Mouse (Mus musculus) lung, postnatal 36 days (tissue): ENCODE measurements around the gene Lmntd2.
A peak's percentile ranks its signal among the peaks of the same experiment; 100 is the strongest.

Experiments used
- DNase-seq: peaks from one replicate; pipeline ENCODE4 v3.0.0; 2022; ENCODE audit warnings: mixed read lengths

Gene Lmntd2

DNA sequence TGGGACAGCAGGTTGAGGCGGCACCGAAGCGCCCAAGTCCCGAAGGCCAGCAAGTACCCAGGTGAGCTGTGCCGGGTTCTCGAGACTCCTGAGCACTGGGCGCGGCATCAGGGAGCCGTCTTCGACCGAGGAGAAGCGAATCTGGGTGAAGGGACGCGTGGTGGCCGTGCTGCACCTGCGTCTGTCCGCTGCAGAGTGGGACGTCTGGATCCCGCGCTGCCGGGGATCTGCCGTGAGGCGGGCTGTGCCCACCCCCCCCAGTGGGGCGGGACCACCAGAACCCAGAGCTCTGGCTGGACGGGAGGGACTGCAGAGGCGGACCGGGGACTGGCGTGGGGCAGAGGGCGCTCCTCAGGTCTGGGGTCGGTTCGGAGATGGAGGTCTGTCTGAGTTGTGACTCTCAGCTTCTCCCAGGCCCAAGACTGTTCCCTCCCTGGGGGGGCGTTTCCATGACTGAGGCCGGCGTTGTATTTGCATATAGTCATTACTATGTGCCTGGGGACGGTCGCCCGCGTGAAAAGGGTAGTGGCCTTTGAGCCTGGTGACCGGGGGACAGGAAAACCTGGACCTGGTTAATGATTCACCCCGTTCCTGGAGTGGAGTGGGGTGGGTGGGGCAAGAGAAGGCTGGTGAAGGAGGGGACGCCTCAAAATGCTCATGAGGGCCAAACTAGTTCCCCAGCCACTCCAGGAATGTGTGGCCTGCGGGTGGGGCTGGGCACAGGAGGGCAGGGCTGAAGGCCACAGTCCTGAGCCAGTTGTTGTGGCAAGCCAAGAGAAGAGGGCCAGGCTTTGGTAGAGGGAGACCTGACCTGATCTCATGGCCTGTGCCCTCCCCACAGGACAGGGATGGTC, 2.2 kb upstream of the Lmntd2 start:
- DNase-seq, result peak; percentile 93

DNA sequence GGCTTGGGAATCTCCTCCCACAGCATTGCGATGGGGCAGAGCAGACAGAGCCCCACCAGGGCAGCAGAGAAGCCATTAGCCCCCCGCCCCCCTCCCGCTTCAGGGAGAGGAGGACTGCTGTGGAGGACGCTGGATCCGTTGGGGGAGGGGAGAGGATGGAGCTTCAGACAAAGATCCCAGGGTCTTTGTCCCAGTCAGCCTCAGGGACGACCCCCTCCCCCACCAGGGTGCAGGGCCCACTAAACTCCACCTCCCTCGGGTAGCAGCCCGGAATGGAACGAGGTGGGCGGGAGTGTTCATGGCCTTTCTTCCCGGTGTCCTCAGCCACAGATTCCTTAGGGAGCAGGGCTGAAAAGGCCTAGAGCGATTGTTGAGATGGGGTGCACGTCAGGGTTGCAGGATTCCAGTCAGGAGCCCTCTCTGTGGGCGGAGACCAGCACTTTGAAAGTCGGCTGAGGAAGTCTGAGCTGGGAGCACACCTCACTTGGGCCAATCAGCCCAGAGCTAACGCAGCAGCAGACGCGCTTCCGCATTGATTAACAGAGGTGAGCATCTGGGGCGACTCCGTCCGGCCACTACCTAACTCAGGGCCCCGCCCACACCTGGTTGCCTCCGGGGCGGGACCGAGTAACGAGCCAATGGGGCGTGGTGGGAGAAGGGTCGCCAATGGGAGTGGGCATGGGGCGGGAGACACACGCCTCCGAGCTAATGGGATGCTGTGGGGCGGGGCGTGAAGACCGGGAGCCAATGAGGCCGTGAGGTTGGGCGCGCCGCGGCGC, 1.4 kb upstream of the Lmntd2 start, which contains the start of gene Rassf7:
TSS of gene Rassf7 (plus strand) at position 760 of the 779 bp plus-strand sequence.
- peak; percentile 98 for DNase-seq

DNA sequence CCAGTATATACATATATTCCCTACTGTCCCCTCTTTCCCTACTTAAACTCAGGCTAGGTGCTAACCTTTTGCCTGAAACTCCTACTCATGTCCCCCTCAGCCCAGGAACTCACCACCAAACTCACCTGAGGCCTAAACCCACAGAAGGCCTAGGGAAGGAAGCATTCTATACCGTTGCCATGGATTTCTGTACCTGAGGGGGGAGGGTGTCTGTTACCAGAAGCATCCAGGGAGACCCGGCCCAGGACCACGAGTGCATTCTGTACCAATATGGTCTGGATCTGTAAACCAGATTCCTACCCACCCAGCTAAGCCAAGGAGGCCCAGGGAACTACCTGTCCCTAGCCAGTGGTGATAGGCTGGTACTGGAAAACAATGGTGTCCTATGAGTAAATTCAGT, 430 bp upstream of the Lmntd2 start:
- DNase-seq, result no peak

DNA sequence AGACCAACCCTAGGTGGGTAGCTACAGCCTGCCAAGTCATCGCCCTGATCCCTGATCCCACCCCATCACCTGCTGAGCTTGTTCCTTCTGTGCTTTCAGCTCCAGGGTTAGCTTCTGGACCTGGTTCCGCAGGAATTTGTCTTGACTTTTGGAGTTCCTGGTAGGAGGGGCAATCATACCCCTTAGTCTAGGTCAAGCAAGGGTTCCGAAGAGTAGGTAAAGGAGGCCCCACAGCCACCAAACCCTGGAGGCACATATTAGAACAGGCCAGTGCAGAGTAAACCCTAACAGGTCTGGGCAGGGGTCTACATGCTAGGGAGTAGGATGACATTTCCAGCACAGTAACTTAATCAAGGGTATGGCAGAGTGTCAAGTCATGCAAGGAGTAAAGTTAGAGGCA, 747 bp downstream of the Lmntd2 start:
- no peak for DNase-seq

DNA sequence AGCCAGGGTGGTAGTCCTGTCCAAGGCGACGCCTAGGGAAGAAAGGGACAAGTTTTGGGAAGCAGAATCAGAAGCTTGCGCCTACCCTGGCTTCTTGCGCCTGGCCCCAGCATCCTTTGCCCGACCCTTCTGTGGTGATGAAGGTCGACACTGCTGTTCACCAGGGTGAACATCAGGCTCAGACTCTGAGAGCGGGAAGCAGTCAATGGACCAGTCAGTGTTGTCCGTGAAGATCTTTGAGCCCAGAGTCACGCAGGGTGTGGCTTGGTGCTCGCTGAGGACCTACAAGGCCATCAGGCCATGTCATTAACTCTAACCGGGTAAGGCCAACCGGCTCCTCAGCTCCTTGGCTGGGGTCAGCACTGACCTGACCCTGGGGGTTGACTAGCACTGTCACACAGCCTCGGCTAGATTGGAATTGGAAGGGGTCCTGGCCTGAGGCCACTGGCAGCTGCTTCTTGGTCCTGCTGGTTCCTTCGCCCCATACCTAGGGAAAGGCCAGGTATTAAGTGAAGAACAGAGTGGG, 3.2 kb downstream of the Lmntd2 start:
- DNase-seq, result no peak

DNA sequence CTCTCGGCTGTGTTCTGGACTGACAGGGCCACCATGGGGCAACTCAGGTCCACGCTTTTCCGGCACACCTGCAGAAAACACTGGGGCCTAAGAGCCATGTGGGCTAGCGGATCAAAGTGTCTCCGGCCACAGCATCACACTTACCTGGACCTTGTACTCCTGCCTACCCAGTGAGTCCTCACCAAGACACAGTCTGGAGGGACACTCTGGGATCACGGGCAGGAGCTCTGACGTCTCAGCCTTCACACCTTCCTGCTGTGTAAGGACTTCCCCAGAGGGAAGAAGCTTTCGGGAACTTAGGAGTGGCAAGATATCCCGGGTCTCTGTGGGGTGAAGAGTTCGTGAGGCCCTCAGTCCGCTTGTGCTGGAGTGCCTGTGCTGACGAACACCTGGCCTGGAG, 3.7 kb downstream of the Lmntd2 start:
- DNase-seq, result no peak

DNA sequence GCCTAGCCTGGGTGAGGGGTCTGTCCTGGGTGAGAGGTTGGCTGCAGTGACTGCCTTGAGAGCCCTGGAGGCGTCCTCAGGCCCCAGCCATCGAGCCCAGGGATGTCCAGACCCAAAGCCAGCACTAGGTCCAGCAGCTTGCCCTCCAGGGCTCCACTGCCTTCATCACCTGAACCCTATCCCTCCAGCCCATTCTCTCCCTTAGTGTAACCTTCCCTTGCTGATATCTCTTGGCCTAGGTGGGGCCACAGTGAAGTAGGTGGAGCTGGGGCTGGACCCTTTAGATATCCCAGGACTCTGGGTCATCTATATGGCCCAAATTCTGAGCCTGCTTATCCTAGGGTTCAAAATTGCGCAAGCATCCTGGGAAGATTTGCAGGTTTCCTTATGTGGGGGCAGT, 4.4 kb downstream of the Lmntd2 start:
- DNase-seq, result no peak

DNA sequence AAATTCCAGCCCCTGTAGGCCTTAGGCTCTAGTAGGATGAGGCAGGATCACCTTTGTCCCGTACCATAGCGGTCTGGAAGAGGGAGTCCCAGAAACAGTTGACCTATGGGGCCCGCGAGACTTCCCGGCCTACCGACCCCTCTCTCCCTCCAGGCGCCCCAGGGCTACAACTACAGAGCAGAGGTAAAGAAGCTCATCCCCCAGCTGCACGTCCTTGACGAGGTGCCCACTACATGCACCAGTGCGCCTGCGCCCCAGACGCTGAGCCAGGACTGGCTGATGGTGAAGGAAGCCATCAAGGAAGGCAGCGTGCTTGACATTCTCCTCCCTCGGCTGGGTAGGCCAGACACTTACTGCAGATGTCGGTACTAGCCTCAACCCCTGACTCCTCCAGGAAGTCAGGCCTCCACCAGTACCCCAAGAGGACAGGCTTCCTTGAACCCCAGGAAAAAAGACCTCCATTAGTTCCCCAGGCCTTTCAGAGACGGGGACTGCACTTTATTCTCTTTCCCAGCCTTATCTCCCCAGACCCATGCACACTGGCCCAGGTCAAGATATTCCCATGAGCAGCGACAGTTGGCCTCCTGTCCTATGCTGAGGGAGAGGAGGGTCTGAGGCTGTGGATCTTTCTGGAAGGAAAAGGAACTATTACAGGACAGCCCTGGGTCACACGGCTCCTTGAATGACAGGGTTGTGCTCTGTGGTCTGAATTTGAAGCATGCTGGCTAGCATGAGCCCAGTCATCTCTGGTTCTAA, 7.5 kb downstream of the Lmntd2 start:
- no peak for DNase-seq

DNA sequence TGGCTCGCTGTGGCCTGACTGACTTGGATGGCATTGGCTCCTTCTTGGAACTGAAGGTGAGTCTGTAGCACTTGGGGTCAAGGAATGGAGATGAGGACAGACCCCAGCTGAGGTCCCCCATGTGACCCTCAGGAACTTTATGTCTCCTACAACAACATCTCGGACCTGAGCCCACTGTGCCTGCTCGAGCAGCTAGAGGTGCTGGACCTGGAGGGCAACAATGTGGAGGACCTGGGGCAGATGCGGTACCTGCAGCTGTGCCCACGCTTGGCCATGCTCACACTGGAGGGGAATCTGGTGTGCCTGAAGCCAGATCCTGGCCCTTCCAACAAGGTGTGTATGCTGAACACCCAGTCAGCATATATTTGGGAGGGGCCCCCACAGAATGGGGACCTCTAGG, 8.4 kb downstream of the Lmntd2 start:
- DNase-seq, result no peak

DNA sequence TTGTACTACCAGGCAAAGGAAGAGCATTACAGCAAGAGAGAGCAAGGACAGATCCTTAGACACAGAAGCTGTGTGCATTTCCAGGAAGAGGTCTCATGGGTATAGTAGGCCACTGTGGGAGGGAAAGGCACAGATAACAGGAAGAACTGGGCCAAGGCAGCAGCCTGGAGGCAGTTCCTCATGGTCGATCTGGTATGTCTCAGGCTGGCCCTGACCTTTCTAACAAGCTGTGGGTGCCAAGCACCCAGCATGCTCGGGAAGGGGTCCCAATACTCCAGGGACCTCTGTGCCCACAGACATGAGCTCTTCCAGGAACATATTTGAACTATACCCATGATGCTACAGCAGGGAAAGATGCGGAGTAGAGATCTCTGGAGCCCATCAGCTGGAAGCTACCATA, 9.3 kb downstream of the Lmntd2 start:
- DNase-seq, result no peak

DNA sequence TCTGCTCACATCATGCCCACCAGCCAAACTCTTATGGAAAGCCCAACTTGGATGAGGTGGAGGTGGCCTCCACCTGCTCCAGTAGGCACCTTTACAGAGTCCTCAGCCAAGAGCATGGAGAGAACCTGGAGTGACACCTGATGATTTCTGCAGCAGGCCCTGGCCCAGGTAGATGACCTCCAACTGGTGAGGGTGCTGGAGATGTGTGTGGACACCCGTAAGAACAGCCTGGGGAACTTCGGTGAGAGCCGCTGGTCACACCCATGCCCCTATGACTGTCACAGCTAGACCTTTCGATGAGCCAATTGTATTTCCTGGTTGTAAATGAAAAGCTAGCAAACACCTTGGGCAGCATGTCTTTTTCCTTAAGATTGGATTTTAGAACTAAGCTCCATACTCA, 15.8 kb downstream of the Lmntd2 start:
- no peak for DNase-seq

DNA sequence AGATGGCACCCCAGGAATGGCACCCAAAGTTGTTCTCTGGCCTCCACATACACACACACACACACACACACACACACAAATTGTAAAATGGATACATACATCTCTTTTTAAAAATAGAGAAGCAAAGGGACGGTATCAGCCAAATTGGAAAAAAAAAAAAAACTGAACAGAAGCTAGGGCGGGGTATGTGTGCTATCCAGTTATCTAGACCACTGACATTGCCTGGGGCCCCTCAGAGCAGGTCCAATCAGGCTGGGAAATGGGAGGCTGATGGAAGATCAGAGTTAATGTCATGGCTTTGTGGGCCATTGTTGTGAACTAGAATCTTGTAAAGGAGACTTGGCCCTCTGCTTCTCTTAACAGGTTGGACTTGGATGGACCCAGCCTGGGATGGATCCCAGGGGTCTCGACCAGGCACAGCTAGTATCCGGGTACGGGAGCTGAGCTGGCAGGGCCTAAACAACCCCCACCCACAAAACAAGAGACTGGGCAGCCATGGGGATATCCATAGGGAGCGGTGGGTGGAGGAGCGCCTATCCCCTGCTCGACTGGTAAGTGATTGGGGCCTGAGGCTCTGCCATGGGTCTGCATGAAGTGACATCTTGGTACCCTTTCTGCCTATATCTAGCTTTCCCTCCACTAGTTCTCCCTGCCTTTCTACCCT, 17.1 kb downstream of the Lmntd2 start:
- DNase-seq, result no peak

DNA sequence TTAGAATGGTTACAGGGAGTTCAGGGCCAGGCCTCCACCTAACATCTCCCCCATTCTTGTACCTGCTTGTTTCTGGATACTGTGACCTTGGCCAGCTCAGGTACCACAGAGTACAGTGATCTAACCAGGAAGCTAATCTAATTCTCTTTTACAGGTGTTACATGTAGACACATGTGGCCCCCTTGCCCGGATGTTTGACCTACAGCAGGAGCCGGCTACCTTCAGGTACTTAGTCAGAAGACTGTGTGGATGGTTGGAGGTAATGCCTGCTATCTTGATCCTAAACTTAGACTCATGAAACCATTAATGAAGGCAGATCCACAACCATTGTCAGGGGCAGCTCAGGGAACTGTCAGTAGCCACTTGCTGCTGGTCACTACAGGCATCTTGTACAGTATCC, 18.1 kb downstream of the Lmntd2 start:
- no peak for DNase-seq

DNA sequence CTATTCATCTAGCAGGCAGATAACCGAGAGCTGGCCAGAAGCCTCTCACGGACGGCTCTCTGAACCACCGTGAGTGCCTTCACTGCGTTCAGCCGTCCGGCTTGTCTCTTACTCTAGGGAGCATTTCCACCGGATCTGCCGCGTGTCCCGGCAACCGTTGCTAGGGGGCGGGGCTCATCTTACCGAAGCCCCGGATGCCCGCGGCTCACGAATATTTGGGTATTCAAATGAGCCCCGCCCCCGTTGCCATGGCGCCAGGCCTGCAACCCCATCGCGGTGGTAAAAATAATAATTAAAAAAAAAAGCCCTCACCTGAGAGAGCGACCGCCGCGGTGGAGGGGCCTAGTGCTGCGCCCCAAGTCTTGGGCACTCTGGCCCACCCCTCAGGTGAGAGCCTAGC, 19.1 kb downstream of the Lmntd2 start:
- peak; percentile 95 for DNase-seq

DNA sequence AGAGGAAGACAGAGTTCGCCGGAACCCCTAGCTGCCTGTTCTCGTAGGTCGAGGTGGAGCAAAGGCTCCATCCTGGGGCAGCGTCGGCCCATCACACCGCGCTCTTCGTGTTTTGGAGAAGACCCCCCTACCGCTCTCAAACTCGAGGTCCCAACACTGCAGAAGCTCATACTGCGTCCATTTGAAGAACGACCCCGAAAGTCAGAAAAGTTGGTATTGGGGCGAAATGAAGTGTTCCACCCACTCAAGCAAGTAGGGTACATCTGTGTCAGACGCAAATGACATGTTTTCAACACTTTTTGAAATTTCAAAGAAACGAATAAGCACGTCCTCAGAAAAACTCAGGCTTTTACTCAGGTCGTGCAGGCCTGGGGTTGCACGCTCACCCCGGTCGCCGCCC, 19.5 kb downstream of the Lmntd2 start:
- no peak for DNase-seq

DNA sequence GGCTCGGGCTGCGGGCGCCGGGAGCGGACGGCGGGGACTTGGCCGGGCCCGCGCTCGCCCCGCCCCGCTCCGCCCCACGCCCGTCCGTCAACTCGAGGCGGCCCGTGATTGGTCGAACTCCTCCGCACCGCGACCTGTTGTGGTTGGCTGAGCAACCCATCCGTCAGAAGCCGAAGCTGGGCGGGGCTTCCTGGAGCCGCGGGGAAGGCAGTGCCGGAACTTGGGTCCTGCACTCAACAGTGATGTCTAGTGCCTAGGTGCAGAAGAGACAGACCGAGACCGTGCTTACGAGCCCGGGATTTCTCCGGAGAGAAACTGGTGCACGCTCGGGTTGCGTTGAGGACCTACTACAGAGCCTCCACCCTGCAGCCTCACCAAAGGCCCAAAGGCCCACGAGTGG, 19.9 kb downstream of the Lmntd2 start, which contains the start of the genes Hras and Lrrc56:
TSS of gene Hras (minus strand) at position 58 of the 400 bp plus-strand sequence.
TSS of gene Lrrc56 (plus strand) at position 210 of the 400 bp plus-strand sequence.
- DNase-seq, result peak; percentile 98

DNA sequence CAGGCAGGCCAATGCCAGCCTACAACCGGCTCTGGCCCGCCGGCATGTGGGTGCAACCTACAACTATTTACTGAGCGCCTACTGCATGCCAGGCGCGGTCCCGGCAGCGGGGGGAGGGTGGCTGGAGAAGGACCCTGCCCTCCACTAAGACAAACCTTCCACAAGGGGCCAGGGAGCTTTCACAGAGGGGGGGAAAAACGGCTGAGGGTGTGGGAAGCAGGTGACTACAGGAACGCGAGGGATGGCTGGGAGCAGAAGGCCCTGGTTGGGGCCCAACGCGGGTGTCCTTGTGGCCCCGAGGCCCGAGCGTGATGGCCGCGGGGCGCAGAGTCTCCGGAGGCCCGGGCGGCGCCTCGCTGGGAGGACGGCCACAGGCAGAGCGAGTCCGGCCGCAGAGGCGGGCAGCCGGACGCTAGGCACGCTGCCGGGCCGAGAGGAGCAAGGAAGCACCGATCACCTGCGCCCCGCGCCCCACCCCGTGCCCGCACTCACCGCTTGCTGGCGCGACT, 20.5 kb downstream of the Lmntd2 start:
- DNase-seq, result peak; percentile 42

DNA sequence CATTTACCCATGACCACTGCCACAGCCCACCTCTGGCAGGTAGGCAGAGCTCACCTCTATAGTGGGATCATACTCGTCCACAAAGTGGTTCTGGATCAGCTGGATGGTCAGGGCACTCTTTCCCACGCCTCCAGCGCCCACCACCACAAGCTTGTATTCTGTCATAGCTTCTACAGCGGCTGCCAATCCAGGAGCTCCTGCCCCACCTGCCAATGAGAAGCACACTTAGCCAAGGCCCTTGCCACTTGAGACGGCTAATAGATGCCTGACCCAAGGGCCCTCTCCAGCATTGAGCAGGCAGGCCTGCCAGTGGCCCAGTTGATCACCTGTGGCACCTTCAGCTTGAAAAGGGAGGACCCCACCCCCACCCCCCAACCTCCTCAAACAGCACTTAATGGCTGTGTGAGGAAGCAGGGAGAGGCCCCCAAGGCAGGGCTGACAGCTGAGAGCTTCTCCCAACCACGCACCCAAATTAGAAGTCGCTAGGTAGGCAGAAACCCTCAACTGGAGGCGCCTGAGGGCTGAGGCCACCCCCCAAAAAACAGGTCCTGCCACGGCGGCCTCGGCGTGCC, 21.0 kb downstream of the Lmntd2 start:
- peak; percentile 82 for DNase-seq

DNA sequence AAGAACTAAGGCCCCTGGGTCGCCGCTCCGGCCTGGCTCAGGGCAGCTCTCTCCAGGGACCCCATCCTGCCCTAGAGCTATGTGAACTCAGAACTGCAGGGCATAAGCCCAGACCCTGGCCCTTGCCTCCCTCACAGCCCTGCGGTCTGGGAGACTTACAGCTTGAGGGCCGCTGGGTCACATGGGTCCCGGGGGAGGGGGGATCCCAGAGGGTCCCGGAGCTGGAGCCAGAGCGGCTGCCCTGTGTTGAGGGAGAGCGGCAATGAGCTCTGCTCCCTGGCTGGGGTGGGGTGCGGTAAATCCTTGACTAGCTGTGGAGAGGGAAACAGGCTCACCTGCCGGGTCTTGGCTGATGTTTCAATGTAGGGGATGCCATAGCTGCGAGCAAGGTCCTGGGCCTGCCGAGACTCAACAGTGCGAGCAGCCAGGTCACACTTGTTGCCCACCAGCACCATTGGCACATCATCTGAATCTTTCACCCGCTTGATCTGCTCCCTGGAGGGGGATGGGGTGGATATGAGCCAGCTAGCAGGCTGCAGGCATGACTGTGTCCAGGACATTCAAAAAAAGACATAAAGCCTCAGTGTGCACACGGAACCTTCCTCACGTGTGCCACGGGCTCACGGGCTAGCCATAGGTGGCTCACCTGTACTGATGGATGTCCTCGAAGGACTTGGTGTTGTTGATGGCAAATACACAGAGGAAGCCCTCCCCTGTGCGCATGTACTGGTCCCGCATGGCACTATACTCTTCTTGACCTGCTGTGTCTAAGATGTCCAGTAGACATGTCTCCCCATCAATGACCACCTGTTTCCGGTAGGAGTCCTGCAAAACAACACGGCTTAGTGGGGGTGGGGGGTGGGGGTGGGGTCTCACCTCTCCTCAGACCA, 21.8 kb downstream of the Lmntd2 start:
- DNase-seq, result no peak

DNA sequence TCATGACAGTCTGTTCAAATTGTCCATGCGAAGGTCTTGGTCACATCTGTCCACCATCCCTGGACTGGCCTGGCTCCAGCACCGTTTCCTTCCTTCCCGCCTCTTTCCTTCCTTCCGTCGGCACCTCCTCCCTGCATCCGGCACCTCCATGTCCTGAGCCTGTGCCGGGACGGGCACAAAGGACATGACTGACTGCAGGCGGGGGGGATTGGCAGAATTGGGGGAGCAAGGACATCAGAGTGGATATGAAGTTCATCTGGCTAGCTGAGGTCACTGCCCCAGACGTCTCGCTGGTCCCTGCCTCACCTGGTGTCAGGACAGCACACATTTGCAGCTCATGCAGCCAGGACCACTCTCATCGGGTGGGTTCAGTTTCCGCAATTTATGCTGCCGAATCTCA, 22.8 kb downstream of the Lmntd2 start:
- DNase-seq, result peak; percentile 36

DNA sequence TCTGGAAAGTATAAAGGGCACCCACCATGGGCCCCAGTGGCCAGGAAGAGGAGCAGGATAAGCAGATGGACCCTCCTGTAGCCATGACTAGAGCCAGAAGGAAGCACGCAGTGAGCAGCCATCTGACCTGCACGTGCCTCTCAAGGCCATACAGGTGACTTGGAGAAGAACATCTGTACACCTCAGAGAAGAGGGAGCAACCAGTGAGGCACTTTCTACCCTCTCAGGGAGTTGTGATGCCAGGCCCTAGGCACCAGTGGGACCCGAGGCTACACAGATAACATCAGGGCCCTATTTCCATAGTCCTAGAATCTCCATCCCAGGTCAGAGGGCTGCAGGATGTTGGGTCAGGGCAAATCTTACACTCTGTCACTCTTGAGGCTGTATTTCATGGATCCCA, 23.7 kb downstream of the Lmntd2 start:
- DNase-seq, result no peak
